Mouse (Mus musculus): Measurements from ENCODE around the gene Med29. TPM values are rescaled to one million over a fixed set of nuclear protein-coding genes. Genes with fewer than 3 reads are reported as not detected.
A peak's percentile ranks its signal among the peaks of the same experiment; 100 is the strongest.

Med29 gene
- 34.8 and 50.8 TPM in 2 replicates for total RNA-seq (2012; rRNA removed)

- in situ Hi-C loops (cut with MboI; ENCODE audit: low sequenced_read_pairs in 2 of 2, unreplicated experiment in 2 of 2) = no loop called here
- no peaks in the 10 kb centered on the region for H3K9me3 ChIP-seq (ENCODE audit: control insufficient read depth, insufficient read depth, low read depth, low read length)
- H3K4me3 ChIP-seq (ENCODE audit: insufficient read depth in 1 of 2, low read depth in 1 of 2, low read length in 2 of 2, poor library complexity in 1 of 2, severe bottlenecking in 1 of 2) = peak within 1 kb of the TSS; percentile 93 to 99
- peaks cover 29% of the 10 kb centered on the region for H3K36me3 ChIP-seq (ENCODE audit: control insufficient read depth, insufficient read depth, low read length, poor library complexity, severe bottlenecking)
- TF ChIP-seq ZC3H11A (IDR thresholded peaks at IDR 0.05; ENCODE audit: borderline replicate concordance, low read depth, low read length) (no peak), HCFC1 (IDR thresholded peaks at IDR 0.05; ENCODE audit: borderline replicate concordance, insufficient read depth, low read length) (0 out of 2 replicates have a peak, but pooled peaks have one; percentile 19), ZNF384 (IDR thresholded peaks at IDR 0.05; ENCODE audit: low read depth, low read length) (no peak), MAFK (IDR thresholded peaks at IDR 0.05; ENCODE audit: insufficient read depth, low read depth, low read length) (no peak), CHD2 (IDR thresholded peaks at IDR 0.05; ENCODE audit: low read depth, low read length) (peak; percentile 73)
- H3K27ac ChIP-seq (ENCODE audit: insufficient read depth, low read depth, low read length, poor library complexity, severe bottlenecking) = peak within 1 kb of the TSS; percentile 35; the same call in 1 of the 2 replicates
- DNase-seq (ENCODE audit: low read depth, low spot score) = peak; percentile 98
- H3K4me1 ChIP-seq (ENCODE audit: control insufficient read depth in 2 of 2, insufficient read depth in 2 of 2, low read length in 2 of 2, poor library complexity in 1 of 2) = no peaks in the 10 kb centered on the region
- peak within 1 kb of the TSS; percentile 89 for H3K9ac ChIP-seq (ENCODE audit: insufficient read depth, low read depth, low read length, poor library complexity, severe bottlenecking)
These were observed at the start of gene Med29, which contains the start of gene Paf1 for GRCm38 (mm10) chr7:28392429-28393271. Gene Med29 (minus strand): TSS chr7:28392708. Gene Paf1 (plus strand): TSS chr7:28392951.

- Histone ChIP-seq H3K36me3 (ENCODE audit: control insufficient read depth, insufficient read depth, low read length, poor library complexity, severe bottlenecking) (no peaks in the 10 kb centered on the region), H3K9ac (ENCODE audit: insufficient read depth, low read depth, low read length, poor library complexity, severe bottlenecking) (no peak overlapping the region), H3K27ac (ENCODE audit: insufficient read depth, low read depth, low read length, poor library complexity, severe bottlenecking) (no peak overlapping the region), H3K9me3 (ENCODE audit: control insufficient read depth, insufficient read depth, low read depth, low read length) (no peaks in the 10 kb centered on the region), H3K4me3 (ENCODE audit: insufficient read depth in 1 of 2, low read depth in 1 of 2, low read length in 2 of 2, poor library complexity in 1 of 2, severe bottlenecking in 1 of 2) (no peak overlapping the region), H3K4me1 (ENCODE audit: control insufficient read depth in 2 of 2, insufficient read depth in 2 of 2, low read length in 2 of 2, poor library complexity in 1 of 2) (peaks cover 0 to 6% of the 10 kb centered on the region in 2 experiments; a peak in 2 of 4 replicates)
- in situ Hi-C loops (cut with MboI; ENCODE audit: low sequenced_read_pairs in 2 of 2, unreplicated experiment in 2 of 2) = no loop called here
- TF ChIP-seq MAFK (IDR thresholded peaks at IDR 0.05; ENCODE audit: insufficient read depth, low read depth, low read length) = no peak
- TF ChIP-seq ZC3H11A (IDR thresholded peaks at IDR 0.05; ENCODE audit: borderline replicate concordance, low read depth, low read length) = no peak
- no peak for TF ChIP-seq ZNF384 (IDR thresholded peaks at IDR 0.05; ENCODE audit: low read depth, low read length)
- no peak for TF ChIP-seq CHD2 (IDR thresholded peaks at IDR 0.05; ENCODE audit: low read depth, low read length)
- TF ChIP-seq HCFC1 (IDR thresholded peaks at IDR 0.05; ENCODE audit: borderline replicate concordance, insufficient read depth, low read length) = no peak
- DNase-seq (ENCODE audit: low read depth, low spot score) = no peak
These were observed 49.4 kb upstream of the Med29 start for GRCm38 (mm10) chr7:28441776-28442485.

- TF ChIP-seq HCFC1 (IDR thresholded peaks at IDR 0.05; ENCODE audit: borderline replicate concordance, insufficient read depth, low read length) (no peak), ZC3H11A (IDR thresholded peaks at IDR 0.05; ENCODE audit: borderline replicate concordance, low read depth, low read length) (no peak), ZNF384 (IDR thresholded peaks at IDR 0.05; ENCODE audit: low read depth, low read length) (no peak), CHD2 (IDR thresholded peaks at IDR 0.05; ENCODE audit: low read depth, low read length) (no peak), MAFK (IDR thresholded peaks at IDR 0.05; ENCODE audit: insufficient read depth, low read depth, low read length) (no peak)
- Histone ChIP-seq H3K4me1 (ENCODE audit: control insufficient read depth in 2 of 2, insufficient read depth in 2 of 2, low read length in 2 of 2, poor library complexity in 1 of 2) (peaks cover 0 to 4% of the 10 kb centered on the region in 2 experiments; a peak in 1 of 4 replicates), H3K36me3 (ENCODE audit: control insufficient read depth, insufficient read depth, low read length, poor library complexity, severe bottlenecking) (no peaks in the 10 kb centered on the region), H3K9ac (ENCODE audit: insufficient read depth, low read depth, low read length, poor library complexity, severe bottlenecking) (no peak overlapping the region), H3K4me3 (ENCODE audit: insufficient read depth in 1 of 2, low read depth in 1 of 2, low read length in 2 of 2, poor library complexity in 1 of 2, severe bottlenecking in 1 of 2) (no peak overlapping the region), H3K27ac (ENCODE audit: insufficient read depth, low read depth, low read length, poor library complexity, severe bottlenecking) (no peak overlapping the region), H3K9me3 (ENCODE audit: control insufficient read depth, insufficient read depth, low read depth, low read length) (no peaks in the 10 kb centered on the region)
- in situ Hi-C loops (cut with MboI; ENCODE audit: low sequenced_read_pairs in 2 of 2, unreplicated experiment in 2 of 2) = no loop called here
- DNase-seq (ENCODE audit: low read depth, low spot score) = peak; percentile 49
These were observed 48.2 kb upstream of the Med29 start for GRCm38 (mm10) chr7:28440739-28441138.

- Histone ChIP-seq H3K9me3 (ENCODE audit: control insufficient read depth, insufficient read depth, low read depth, low read length) (no peaks in the 10 kb centered on the region), H3K4me1 (ENCODE audit: control insufficient read depth in 2 of 2, insufficient read depth in 2 of 2, low read length in 2 of 2, poor library complexity in 1 of 2) (peaks cover 0 to 4% of the 10 kb centered on the region in 2 experiments; a peak in 2 of 4 replicates), H3K36me3 (ENCODE audit: control insufficient read depth, insufficient read depth, low read length, poor library complexity, severe bottlenecking) (no peaks in the 10 kb centered on the region), H3K4me3 (ENCODE audit: insufficient read depth in 1 of 2, low read depth in 1 of 2, low read length in 2 of 2, poor library complexity in 1 of 2, severe bottlenecking in 1 of 2) (no peak overlapping the region), H3K27ac (ENCODE audit: insufficient read depth, low read depth, low read length, poor library complexity, severe bottlenecking) (no peak overlapping the region), H3K9ac (ENCODE audit: insufficient read depth, low read depth, low read length, poor library complexity, severe bottlenecking) (no peak overlapping the region)
- DNase-seq (ENCODE audit: low read depth, low spot score) = no peak
- TF ChIP-seq ZNF384 (IDR thresholded peaks at IDR 0.05; ENCODE audit: low read depth, low read length) (peak; percentile 54), HCFC1 (IDR thresholded peaks at IDR 0.05; ENCODE audit: borderline replicate concordance, insufficient read depth, low read length) (no peak)
- in situ Hi-C loops (cut with MboI; ENCODE audit: low sequenced_read_pairs in 2 of 2, unreplicated experiment in 2 of 2) = loop anchor here in 1 of 2 experiments (10.0 kb wide), 1 partner anchor 166 kb away; no protein-coding TSS in a partner anchor
These were observed 46.3 kb upstream of the Med29 start for GRCm38 (mm10) chr7:28438771-28439170.

Data from ES-E14 (cell line).